Mouse (Mus musculus): Measurements from ENCODE around the gene Galm. TPM values are rescaled to one million over a fixed set of nuclear protein-coding genes. Genes with fewer than 3 reads are reported as not detected.

The Galm gene
- total RNA-seq, 2 experiments from 2014 or later = 15.0 to 16.8 TPM

DNA sequence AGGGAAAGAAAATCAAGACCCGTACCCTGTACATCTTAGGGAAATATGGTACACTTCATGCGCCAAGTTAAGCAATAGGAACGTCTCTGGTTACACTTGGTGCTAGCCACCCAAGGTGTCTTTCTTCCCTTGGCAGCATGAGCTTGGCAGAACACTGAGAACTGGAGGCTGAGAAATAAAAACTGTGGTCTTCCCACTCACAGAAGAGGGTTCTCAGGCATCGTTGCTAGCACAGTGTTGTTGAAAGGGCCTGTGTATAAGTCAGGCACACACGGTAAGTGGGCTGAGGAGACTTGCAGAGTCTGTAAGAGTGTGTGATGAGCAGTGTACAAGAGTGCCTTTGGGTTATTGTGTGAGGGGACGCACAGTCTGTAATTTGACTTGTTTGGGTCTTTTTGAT, 1.1 kb upstream of the Galm start:
- intact Hi-C loops (cut with DNase I) = loop anchor here (2.0 to 10.0 kb wide), 2 partner anchors 49 to 65 kb away; no protein-coding TSS in a partner anchor
- DNase-seq = no peak

GRCm38 (mm10) chr17:80128476-80128990, 1.3 kb downstream of the Galm start:
- no peak for DNase-seq
- intact Hi-C loops (cut with DNase I) = loop anchor here (10.0 kb wide), 1 partner anchor 46 kb away; no protein-coding TSS in a partner anchor

GRCm38 (mm10) chr17:80129387-80129786, 2.1 kb downstream of the Galm start:
- intact Hi-C loops (cut with DNase I) = loop anchor here (10.0 kb wide), 1 partner anchor 45 kb away; no protein-coding TSS in a partner anchor
- DNase-seq = no peak

- intact Hi-C loops (cut with DNase I) = no loop called here
- DNase-seq = peak in 1 of 2 experiments; percentile 17
These were observed 3.6 kb downstream of the Galm start for GRCm38 (mm10) chr17:80130718-80131430.

GRCm38 (mm10) chr17:80131431-80131766, 4.1 kb downstream of the Galm start:
- DNase-seq = no peak
- intact Hi-C loops (cut with DNase I) = no loop called here

DNA sequence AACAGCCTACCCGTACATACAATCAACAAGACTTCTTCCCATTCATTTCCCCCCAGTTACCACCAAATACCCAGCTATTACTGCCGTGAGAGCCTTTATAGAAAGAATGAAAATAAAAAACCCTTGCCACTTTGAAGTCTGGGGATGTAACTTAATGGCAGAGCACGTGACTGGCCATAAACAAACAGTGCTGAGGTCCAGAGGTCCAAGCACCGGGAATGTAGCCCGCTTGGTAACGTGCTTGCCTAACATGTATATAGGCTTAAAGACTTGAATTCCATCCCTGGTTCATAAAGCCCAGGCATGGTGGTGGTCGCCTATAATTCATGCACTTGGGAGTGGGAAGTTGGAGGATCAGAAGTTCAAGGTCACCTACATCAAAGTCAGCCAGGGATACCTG, 4.6 kb downstream of the Galm start:
- intact Hi-C loops (cut with DNase I) = no loop called here
- no peak for DNase-seq

DNA sequence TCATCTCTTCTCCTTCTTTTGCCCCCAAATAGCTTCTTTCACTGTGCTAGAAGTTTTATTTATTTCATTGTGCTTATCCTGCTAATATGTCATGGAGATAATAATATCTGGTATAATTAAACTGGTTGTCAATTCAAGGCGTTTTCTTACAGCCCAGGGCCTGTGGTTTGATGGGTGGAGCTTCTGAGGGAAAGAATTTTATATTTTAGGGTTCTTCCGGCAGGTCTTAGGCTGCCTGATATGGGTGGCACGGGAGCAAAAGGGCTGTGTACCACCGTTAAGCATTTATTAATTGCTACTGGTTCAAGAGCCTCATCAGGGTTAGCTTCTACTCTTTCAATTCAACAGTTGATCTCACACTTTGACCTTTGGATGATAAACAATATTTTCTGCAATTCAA, 5.2 kb downstream of the Galm start:
- no peak for DNase-seq
- intact Hi-C loops (cut with DNase I) = no loop called here

- peak in 1 of 2 experiments; percentile 31 for DNase-seq
- intact Hi-C loops (cut with DNase I) = no loop called here
These were observed 11.3 kb downstream of the Galm start for GRCm38 (mm10) chr17:80138434-80139162.

GRCm38 (mm10) chr17:80139753-80140444, 12.6 kb downstream of the Galm start:
- intact Hi-C loops (cut with DNase I) = no loop called here
- no peak for DNase-seq

DNA sequence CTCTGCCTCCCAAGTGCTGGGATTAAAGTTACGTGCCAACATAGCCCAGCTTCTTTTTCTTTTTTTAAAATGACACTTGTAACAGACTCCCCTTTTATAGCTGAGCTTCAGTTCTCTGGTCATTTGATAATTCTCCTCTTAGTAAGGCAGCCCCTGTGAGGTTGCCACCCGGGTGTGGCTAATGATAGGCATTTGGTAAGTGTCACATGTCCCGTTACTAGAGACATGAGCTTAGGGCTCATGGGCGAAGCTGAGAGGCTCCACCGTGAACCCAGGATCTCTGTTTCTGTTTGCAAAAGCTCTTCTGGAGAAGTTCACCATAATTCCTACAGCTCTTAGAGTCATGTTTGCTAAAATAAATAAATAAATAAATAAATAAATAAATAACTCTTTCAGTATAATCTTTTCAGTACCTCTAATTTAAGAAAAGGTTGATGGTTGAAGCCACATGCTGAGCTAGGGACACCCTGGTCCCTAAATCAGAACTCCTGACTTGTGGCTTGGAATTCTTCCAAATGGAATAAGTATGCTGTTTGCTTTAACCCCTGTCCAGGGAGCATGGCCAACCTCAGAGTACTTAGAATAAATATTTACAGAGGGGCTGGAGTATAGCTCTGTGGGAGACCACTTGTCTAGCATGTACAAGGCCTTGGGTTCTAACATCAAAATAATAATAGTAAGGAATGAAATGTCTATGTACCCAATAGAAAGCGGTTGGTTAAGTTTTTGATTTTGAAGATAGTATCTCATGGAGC, 16.4 kb downstream of the Galm start:
- DNase-seq = no peak
- intact Hi-C loops (cut with DNase I) = no loop called here

DNA sequence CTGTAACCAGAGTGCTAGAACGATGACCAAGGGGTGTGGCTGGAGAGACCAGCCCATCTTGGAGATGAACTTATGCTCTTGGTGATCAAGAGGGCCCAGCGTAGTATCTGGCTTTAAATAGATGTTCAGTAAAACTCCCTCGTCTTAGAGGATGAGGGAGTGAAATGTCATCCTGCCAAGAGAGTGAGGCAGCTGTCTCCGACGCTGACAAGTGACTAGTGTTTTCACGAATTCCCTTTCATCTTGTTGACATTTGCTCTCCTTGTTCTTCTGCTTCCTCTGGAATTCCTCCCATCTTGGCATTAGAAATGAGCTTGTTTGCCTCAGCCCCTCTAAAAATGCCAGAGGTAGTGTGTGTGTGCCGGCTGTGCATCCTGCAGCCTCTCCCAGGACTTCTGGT, 17.9 kb downstream of the Galm start:
- no peak for DNase-seq
- intact Hi-C loops (cut with DNase I) = no loop called here

DNA sequence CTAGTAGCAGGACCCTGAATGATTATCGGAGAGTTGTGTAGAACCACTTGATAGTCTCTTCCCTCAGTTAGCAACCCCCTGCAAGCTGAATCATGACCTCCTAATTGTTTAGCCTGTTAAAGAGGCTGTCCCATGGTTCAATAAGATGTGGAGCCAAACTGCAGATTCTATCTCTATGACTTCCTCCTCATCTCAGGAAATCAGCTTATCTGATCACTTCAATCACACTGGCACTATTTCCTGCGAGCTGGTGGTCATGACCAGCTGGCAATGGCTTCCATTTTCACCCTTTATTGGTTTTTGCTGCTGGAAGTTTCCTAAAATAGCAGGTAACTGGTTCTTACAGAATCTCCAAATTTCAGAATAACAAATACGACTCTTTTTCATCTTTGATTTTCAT, 18.5 kb downstream of the Galm start:
- DNase-seq = no peak
- intact Hi-C loops (cut with DNase I) = no loop called here

GRCm38 (mm10) chr17:80148053-80148994, 21.1 kb downstream of the Galm start:
- peak; percentile 66 to 75 for DNase-seq
- intact Hi-C loops (cut with DNase I) = no loop called here

DNA sequence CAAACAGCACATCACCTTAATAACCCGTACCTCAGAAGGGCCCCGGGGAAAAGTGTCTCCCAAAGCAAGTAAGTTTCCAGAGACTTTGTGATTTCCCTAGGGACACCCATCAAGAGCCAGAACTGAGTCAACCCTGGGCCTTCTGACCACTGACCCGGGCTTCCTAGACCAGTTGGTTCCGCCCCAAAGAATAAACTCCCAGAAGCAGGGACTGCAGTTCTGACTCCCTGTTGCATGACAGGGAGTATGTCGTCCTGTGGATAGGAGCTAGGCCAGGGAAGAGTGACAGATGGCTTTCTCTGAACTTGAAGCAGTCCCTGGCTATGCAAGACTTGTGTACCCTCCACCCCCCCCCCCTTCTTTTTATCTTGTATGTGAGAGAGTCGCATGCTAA, 21.7 kb downstream of the Galm start:
- no peak for DNase-seq
- intact Hi-C loops (cut with DNase I) = no loop called here

GRCm38 (mm10) chr17:80151353-80151752, 24.1 kb downstream of the Galm start:
- intact Hi-C loops (cut with DNase I) = no loop called here
- no peak for DNase-seq

DNA sequence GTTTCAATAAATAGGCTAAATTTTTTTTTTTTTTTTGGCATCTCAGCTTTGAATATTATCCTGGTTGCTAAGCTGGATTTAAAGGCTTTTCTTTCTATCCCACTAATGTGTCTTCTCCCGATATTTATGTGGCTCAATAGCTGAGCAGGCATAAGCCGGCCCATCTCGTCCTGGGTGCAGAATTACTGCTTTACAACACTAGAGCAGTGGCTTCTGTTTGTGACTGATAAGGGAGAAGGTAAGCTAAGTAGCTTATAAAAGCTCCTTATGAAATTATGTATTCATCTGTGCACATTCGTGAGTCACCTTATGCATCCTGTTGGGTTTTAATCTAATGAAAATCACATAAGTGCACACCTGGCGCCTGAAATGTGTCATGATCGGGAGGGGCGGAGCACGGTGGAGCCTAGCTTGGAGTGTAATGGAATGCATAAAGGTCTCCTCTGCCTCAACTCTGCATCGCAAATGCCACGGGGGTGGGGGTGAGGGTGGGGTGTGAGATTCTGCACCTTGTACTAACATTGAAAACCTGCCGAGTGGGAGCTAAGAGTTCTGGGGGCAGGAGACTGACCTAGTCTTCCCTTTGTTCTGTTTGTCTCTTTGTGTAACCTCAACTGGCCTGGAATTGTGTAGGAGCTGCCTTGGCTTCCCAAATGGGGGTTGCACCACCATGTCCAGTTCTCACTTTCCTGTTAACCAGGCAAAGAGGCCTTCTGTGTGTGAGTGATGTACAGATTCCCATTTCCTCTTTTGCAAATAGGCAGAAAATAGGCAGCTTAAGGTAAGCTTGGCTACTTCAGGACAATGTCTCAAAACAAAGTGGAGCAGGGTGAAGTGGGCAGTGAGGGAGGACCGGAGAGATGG, 25.7 kb downstream of the Galm start:
- intact Hi-C loops (cut with DNase I) = no loop called here
- no peak for DNase-seq

DNA sequence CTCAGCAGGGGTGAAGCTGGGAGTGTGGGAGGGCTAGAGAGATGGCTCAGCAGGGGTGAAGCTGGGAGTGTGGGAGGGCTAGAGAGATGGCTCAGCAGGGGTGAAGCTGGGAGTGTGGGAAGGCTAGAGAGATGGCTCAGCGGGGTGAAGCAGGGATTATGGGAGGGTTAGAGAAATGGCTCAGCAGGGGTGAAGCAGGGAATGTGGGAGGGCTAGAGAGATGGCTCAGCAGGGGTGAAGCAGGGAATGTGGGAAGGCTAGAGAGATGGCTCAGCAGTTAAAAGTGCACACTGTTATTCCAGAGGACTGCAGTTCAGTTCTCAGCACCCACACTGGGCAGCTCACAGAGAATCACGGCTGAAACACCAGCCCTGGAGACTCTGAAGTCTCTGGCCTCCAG, 26.4 kb downstream of the Galm start:
- DNase-seq = no peak
- intact Hi-C loops (cut with DNase I) = no loop called here

DNA sequence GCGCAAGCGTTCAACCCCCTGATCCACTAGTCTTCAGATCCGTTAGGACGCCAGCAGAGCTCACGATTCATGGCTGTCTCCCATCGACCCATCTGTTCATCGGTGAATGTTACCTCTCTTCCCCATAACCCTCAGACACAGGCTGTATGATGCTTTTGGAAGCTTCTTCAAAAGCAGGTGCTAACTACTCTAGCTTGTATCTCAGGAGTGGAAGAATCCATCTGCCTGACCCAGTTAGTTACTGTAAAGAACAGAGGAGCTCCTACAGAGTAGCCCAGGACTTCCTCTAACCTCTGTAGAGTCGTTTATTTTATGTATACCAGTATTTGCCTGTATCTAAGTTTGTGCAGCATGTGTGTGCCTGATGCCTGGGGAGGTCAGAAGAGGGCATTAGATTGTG, 29.6 kb downstream of the Galm start:
- intact Hi-C loops (cut with DNase I) = no loop called here
- no peak for DNase-seq

DNA sequence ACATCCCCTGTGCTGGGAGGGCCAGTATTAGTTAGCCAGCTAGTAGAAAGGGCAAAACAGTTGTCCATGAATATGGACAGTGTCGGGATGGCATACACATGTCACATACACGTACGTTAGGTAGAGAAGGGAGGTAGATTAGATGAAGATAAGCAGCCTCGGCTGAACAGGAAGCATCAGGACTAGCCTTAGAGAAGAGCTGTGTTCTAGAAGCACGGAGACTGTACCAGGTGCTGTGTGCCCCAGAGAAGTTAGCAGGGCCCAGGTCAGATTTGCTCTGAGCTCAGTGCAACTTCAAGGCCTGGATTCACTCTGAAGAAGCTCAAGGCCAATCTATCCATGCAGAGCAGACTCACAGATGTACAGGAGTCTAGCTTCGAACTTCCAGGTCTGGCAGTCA, 30.2 kb downstream of the Galm start:
- no peak for DNase-seq
- intact Hi-C loops (cut with DNase I) = no loop called here
